Mouse (Mus musculus) T-cell, adult 66 days (primary cell): ENCODE data around the gene Sdc3. TPM values are rescaled to one million over a fixed set of nuclear protein-coding genes. Genes with fewer than 3 reads are reported as not detected.

Experiments
- total RNA-seq, 2 experiments: library from RNA; stranded (reverse); gene quantifications; 3 replicates in 1 of 2; 4 replicates in 1 of 2; pipeline ENCODE4 v1.2.4; 2023

Gene Sdc3
- total RNA-seq = 1 to 10 TPM; 4.6 to 5.7 TPM

GRCm38 (mm10) chr4:130792376-130793179 is at the start of gene Sdc3:
TSS of gene Sdc3 (plus strand) at chr4:130792537.

Other genes starting within 250 kb of the Sdc3 start
- gene Nkain1, start 218.4 kb upstream of the Sdc3 start, total RNA-seq = not detected
- gene Pum1, start 129.2 kb upstream of the Sdc3 start, total RNA-seq = 100 to 1,000 TPM; 153 to 163 TPM
- gene Laptm5, start 120.6 kb downstream of the Sdc3 start, total RNA-seq = 1,000 to 10,000 TPM in 1 of 2 experiments, 100 to 1,000 TPM in 1; 967 to 1,084 TPM
- 1 to 10 TPM in 1 of 2 experiments, under 1 TPM in 1; 0.64 to 1.3 TPM for gene Matn1, start 151.8 kb downstream of the Sdc3 start, total RNA-seq